Mouse (Mus musculus) hindbrain, embryonic 12.5 days (tissue): ENCODE data around the gene Sspo. TPM values are rescaled to one million over a fixed set of nuclear protein-coding genes. Genes with fewer than 3 reads are reported as not detected.

ENCODE experiments used
- ATAC-seq: fragments of 200-750 bp; cut with Nextera tagmentation; 2 replicates; pipeline ENCODE4 v1.8.0; 2017; ENCODE audit warnings: moderate TSS enrichment; ENCODE audit not compliant: low FRiP score
- H3K27ac ChIP-seq: fragments of 300-500 bp; sonication (generic); 2 replicates; pipeline ENCODE4 v1.5.1; 2016; ENCODE audit warnings: mild to moderate bottlenecking
- H3K27me3 ChIP-seq: fragments of 300-500 bp; sonication (generic); 2 replicates; pipeline ENCODE4 v1.6.1; 2016; ENCODE audit warnings: mild to moderate bottlenecking
- H3K36me3 ChIP-seq: fragments of 300-500 bp; sonication (generic); 2 replicates; pipeline ENCODE4 v1.6.1; 2016; ENCODE audit warnings: mild to moderate bottlenecking
- H3K4me1 ChIP-seq: fragments of 300-500 bp; sonication (generic); 2 replicates; pipeline ENCODE4 v1.6.1; 2016
- H3K4me2 ChIP-seq: fragments of 300-500 bp; sonication (generic); replicated peaks from 2 replicates; pipeline ENCODE4 v1.6.1; 2016; ENCODE audit warnings: mild to moderate bottlenecking
- H3K4me3 ChIP-seq: fragments of 300-500 bp; sonication (generic); 2 replicates; pipeline ENCODE4 v1.5.1; 2016; ENCODE audit warnings: mild to moderate bottlenecking
- H3K9ac ChIP-seq: fragments of 300-500 bp; sonication (generic); 2 replicates; pipeline ENCODE4 v1.6.1; 2016; ENCODE audit warnings: mild to moderate bottlenecking, moderate library complexity
- H3K9me3 ChIP-seq: fragments of 300-500 bp; sonication (generic); replicated peaks from 2 replicates; pipeline ENCODE4 v1.6.1; 2016; ENCODE audit warnings: mild to moderate bottlenecking
- WGBS: fragments of 180-500 bp; shearing (Covaris S2); methylation state at CpG from one replicate; pipeline ENCODE4 v1.1.7; 2016; 5-methylcytosine and 5-hydroxymethylcytosine counted together
- polyA plus RNA-seq: library from polyadenylated mRNA; unstranded; fragments of >200 nt; fragmentation: Nextera tagmentation; extraction: Ambion mirVana; gene quantifications from 2 replicates; pipeline ENCODE4 v1.2.1, GENCODE M21; 2016

The Sspo gene
- polyA plus RNA-seq, 1 experiment from 2014 or later, result 0.34 TPM

DNA sequence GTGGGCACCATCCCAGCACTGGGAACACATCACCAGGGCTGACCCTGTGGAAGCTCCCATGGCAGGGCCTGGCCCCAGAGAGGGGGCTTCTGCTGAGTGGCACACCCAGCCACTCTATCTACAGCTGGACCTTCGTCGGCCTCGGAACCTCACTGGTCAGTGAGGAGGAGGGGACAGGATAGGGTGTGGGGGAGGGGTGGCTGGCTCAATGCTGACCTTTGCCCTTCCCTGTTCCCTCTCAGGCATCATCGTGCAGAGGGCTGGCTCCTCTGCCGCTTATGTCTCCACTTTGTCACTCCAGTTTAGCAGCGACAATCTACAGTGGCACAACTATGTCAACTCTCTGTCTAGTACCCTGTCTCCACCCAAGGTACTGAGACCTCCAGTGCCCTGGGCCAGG is 18.7 kb downstream of the Sspo start:
- 23% methylated on average over 6 of the region's 6 CpGs for whole genome bisulfite sequencing
- no peaks in the 10 kb centered on the region for H3K9me3 ChIP-seq
- peak overlapping the region; percentile 4; the same call in 1 of the 2 replicates for H3K9ac ChIP-seq
- no peak for ATAC-seq
- no peaks in the 10 kb centered on the region for H3K4me1 ChIP-seq
- H3K36me3 ChIP-seq, result no peaks in the 10 kb centered on the region
- H3K27me3 ChIP-seq, result no peaks in the 10 kb centered on the region
- no peak overlapping the region for H3K27ac ChIP-seq
- H3K4me2 ChIP-seq, result no peak overlapping the region
- no peak overlapping the region for H3K4me3 ChIP-seq

GRCm38 (mm10) chr6:48467490-48467889 is 19.5 kb downstream of the Sspo start:
- Histone ChIP-seq H3K27ac (no peak overlapping the region), H3K9ac (no peak overlapping the region), H3K4me3 (no peak overlapping the region), H3K4me2 (no peak overlapping the region), H3K36me3 (no peaks in the 10 kb centered on the region), H3K4me1 (no peaks in the 10 kb centered on the region), H3K9me3 (no peaks in the 10 kb centered on the region), H3K27me3 (no peaks in the 10 kb centered on the region)
- no peak for ATAC-seq
- WGBS, result 88% methylated on average over 7 of the region's 7 CpGs

GRCm38 (mm10) chr6:48470739-48471138 is 22.7 kb downstream of the Sspo start:
- no peak overlapping the region for H3K4me3 ChIP-seq

GRCm38 (mm10) chr6:48478446-48478845 is 30.4 kb downstream of the Sspo start:
- Histone ChIP-seq H3K9ac (no peak overlapping the region), H3K9me3 (no peaks in the 10 kb centered on the region), H3K4me2 (no peak overlapping the region), H3K4me1 (0 out of 2 replicates have a peak, but pooled peaks cover 3% of the 10 kb centered on the region), H3K4me3 (no peak overlapping the region), H3K27ac (no peak overlapping the region), H3K36me3 (no peaks in the 10 kb centered on the region), H3K27me3 (no peaks in the 10 kb centered on the region)
- WGBS, result 89% methylated on average over 4 of the region's 4 CpGs
- no peak for ATAC-seq

More at GRCm38 (mm10) chr6:48470739-48471138, 22.7 kb downstream of the Sspo start:
- Histone ChIP-seq H3K9me3 (no peaks in the 10 kb centered on the region), H3K4me1 (no peaks in the 10 kb centered on the region), H3K27ac (no peak overlapping the region), H3K36me3 (no peaks in the 10 kb centered on the region), H3K4me2 (no peak overlapping the region), H3K9ac (no peak overlapping the region), H3K27me3 (no peaks in the 10 kb centered on the region)
- 85% methylated on average over 2 of the region's 2 CpGs for WGBS
- ATAC-seq, result no peak

- H3K9me3 ChIP-seq, result no peaks in the 10 kb centered on the region
- H3K27ac ChIP-seq, result no peak overlapping the region
- ATAC-seq, result no peak
- peaks cover 6% of the 10 kb centered on the region for H3K4me1 ChIP-seq
- H3K4me3 ChIP-seq, result no peak overlapping the region
- WGBS, result 69% methylated on average over 5 of the region's 5 CpGs
- no peak overlapping the region for H3K4me2 ChIP-seq
- no peak overlapping the region for H3K9ac ChIP-seq
- no peaks in the 10 kb centered on the region for H3K27me3 ChIP-seq
- H3K36me3 ChIP-seq, result no peaks in the 10 kb centered on the region
Measured at GRCm38 (mm10) chr6:48482501-48482900, 34.5 kb downstream of the Sspo start.

DNA sequence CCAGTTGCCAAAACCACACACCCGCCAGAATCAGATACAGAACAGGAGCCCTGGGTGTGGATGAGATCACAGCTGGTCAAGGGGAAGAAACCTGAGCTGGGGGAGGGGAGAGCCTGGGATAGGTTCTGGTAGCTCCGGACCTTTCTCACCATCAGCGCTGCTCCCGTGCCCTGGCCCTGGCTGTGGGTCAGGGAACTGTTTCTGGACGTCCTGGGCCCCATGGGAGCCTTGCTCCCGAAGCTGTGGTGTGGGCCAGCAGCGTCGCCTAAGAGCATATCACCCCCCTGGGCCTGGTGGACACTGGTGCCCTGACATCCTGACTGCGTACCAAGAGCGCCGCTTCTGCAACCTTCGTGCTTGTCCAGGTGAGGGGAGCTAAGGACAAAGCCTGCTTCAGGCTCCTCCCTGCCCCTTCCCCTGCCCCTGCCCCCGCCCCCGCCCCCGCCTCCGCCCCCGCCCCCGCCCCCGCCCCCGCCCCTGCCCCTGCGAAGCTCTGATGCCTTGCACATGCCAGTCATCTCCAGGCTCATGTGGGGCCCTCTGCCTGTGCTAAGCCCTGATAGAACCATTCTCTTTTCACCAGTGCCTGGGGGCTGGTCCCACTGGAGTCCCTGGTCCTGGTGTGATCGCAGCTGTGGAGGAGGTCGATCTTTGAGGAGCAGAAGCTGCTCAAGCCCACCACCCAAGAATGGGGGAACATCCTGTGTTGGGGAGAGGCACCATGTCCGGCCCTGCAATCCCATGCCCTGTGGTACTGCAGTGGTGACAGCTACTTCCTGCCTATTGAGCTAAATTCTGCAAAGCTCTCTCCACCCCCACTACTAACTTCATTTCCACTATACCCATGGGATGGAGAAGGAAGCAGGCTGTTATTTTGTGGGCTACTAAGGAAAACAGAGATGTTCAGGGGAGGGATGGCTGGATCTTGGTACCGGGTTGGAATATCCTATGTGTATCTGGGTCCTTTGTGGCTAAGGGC is 40.0 kb downstream of the Sspo start:
- 0 out of 2 replicates have a peak overlapping the region, but pooled peaks have one; percentile 11 for H3K4me3 ChIP-seq
- H3K4me1 ChIP-seq, result peaks cover 13% of the 10 kb centered on the region
- ATAC-seq, result no peak
- no peaks in the 10 kb centered on the region for H3K9me3 ChIP-seq
- peak overlapping the region; percentile 44 for H3K4me2 ChIP-seq
- H3K27ac ChIP-seq, result no peak overlapping the region; the same call in 1 of the 2 replicates
- no peaks in the 10 kb centered on the region for H3K36me3 ChIP-seq
- 11% methylated on average over 25 of the region's 25 CpGs for WGBS
- H3K9ac ChIP-seq, result peak overlapping the region; percentile 53; the same call in 1 of the 2 replicates
- H3K27me3 ChIP-seq, result 0 out of 2 replicates have a peak, but pooled peaks cover 3% of the 10 kb centered on the region

GRCm38 (mm10) chr6:48489741-48490140 is 41.7 kb downstream of the Sspo start:
- no peak for ATAC-seq
- Histone ChIP-seq H3K4me3 (no peak overlapping the region), H3K4me1 (peaks cover 15% of the 10 kb centered on the region)

DNA sequence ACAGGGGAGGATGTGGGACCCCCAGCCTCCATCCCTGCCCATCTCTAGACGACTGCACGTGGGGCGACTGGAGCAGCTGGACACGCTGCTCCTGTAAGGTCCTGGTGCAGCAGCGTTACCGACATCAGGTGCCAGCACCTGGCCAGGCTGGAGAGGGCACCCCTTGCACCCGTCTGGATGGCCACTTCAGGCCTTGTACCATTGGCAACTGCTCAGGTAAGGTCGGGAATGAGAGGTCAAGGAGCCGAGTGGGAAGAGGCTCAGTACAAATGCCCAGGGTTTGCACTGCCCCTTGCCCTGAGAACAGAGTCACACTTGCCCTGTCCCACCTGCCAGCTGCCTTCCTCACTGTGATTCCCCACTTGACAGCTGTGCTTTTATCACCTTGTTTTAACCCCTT is 43.3 kb downstream of the Sspo start:
- ATAC-seq, result no peak

More at GRCm38 (mm10) chr6:48489741-48490140, 41.7 kb downstream of the Sspo start:
- WGBS, result 77% methylated on average over 3 of the region's 3 CpGs
- H3K36me3 ChIP-seq, result no peaks in the 10 kb centered on the region
- no peak overlapping the region for H3K27ac ChIP-seq
- no peak overlapping the region for H3K4me2 ChIP-seq
- H3K27me3 ChIP-seq, result 0 out of 2 replicates have a peak, but pooled peaks cover 3% of the 10 kb centered on the region
- H3K9me3 ChIP-seq, result no peaks in the 10 kb centered on the region
- H3K9ac ChIP-seq, result no peak overlapping the region

GRCm38 (mm10) chr6:48493136-48493730 is 45.2 kb downstream of the Sspo start:
- H3K4me3 ChIP-seq, result no peak overlapping the region
- H3K9ac ChIP-seq, result no peak overlapping the region
- H3K27ac ChIP-seq, result no peak overlapping the region
- peaks cover 5% of the 10 kb centered on the region for H3K4me1 ChIP-seq
- 8% methylated on average over 8 of the region's 8 CpGs for WGBS
- ATAC-seq, result no peak
- H3K27me3 ChIP-seq, result 0 out of 2 replicates have a peak, but pooled peaks cover 3% of the 10 kb centered on the region
- H3K4me2 ChIP-seq, result no peak overlapping the region
- H3K36me3 ChIP-seq, result no peaks in the 10 kb centered on the region
- no peaks in the 10 kb centered on the region for H3K9me3 ChIP-seq

More for the DNA sequence above, 43.3 kb downstream of the Sspo start:
- Histone ChIP-seq H3K9me3 (no peaks in the 10 kb centered on the region), H3K27ac (no peak overlapping the region), H3K4me1 (peaks cover 15% of the 10 kb centered on the region), H3K36me3 (no peaks in the 10 kb centered on the region), H3K4me3 (no peak overlapping the region), H3K4me2 (no peak overlapping the region), H3K27me3 (0 out of 2 replicates have a peak, but pooled peaks cover 3% of the 10 kb centered on the region), H3K9ac (no peak overlapping the region)
- 75% methylated on average over 9 of the region's 9 CpGs for WGBS

GRCm38 (mm10) chr6:48497521-48497920 is 49.5 kb downstream of the Sspo start:
- 0 out of 2 replicates have a peak, but pooled peaks cover 2% of the 10 kb centered on the region for H3K4me1 ChIP-seq
- no peaks in the 10 kb centered on the region for H3K9me3 ChIP-seq
- H3K4me2 ChIP-seq, result no peak overlapping the region
- WGBS, result 84% methylated on average over 4 of the region's 4 CpGs
- no peaks in the 10 kb centered on the region for H3K36me3 ChIP-seq
- no peak overlapping the region for H3K9ac ChIP-seq
- no peak for ATAC-seq
- no peaks in the 10 kb centered on the region for H3K27me3 ChIP-seq
- H3K27ac ChIP-seq, result no peak overlapping the region
- no peak overlapping the region for H3K4me3 ChIP-seq

DNA sequence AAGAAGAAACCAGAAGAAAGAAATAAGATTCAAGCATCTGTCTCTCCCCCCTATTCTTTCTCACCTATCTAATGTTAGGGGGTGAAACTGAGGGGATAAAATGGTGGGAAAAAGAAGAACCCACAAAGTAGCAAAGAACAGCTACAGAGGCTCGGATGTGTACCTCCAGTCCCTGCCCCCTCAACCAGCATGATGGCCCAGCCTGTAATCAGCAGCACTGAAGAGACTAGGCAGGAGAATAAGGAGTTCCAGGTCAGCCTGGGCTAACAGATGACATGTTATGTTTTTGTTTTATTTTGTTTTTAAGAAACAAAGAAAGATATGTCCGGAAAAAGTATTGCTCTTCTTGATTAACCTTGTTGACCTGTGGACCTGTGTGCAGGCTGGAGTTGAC is 55.8 kb downstream of the Sspo start:
- Histone ChIP-seq H3K4me1 (peaks cover 6% of the 10 kb centered on the region), H3K9ac (no peak overlapping the region), H3K9me3 (no peaks in the 10 kb centered on the region), H3K4me2 (0 out of 2 replicates have a peak overlapping the region, but pooled peaks have one; percentile 90), H3K27me3 (no peaks in the 10 kb centered on the region), H3K27ac (no peak overlapping the region), H3K36me3 (no peaks in the 10 kb centered on the region), H3K4me3 (peak overlapping the region; percentile 66; the same call in 1 of the 2 replicates)
- ATAC-seq, result peak; percentile 80
- WGBS, result 17% methylated on average over 2 of the region's 2 CpGs

- under 1% methylated on average over 26 of the region's 26 CpGs for WGBS
- Histone ChIP-seq H3K27ac (0 out of 2 replicates have a peak overlapping the region, but pooled peaks have one; percentile 62), H3K4me2 (peak overlapping the region; percentile 90), H3K9me3 (no peaks in the 10 kb centered on the region), H3K36me3 (peaks cover 2% of the 10 kb centered on the region; the same call in 1 of the 2 replicates), H3K27me3 (no peaks in the 10 kb centered on the region), H3K4me3 (peak overlapping the region; percentile 66), H3K4me1 (peaks cover 6% of the 10 kb centered on the region), H3K9ac (peak overlapping the region; percentile 64)
- peak; percentile 95 for ATAC-seq
Measured at GRCm38 (mm10) chr6:48504241-48504854, 56.3 kb downstream of the Sspo start.
